Mouse (Mus musculus) liver, embryonic 14.5 days (tissue): Measurements from ENCODE around the gene Srrm4.

Source experiments
- CTCF ChIP-seq: IDR thresholded peaks from 2 replicates; pipeline ENCODE4 v1.5.1; 2016; ENCODE audit warnings: antibody characterized with exemption, low read depth, control low read depth
- EP300 ChIP-seq: IDR thresholded peaks from 2 replicates; pipeline ENCODE4 v1.6.1; 2016; ENCODE audit warnings: antibody characterized with exemption, low read depth

- no peak for TF ChIP-seq CTCF
- TF ChIP-seq EP300: no peak
Measured at GRCm38 (mm10) chr5:116449522-116450225, 141.9 kb downstream of the Srrm4 start.
